Mouse (Mus musculus) olfactory bulb, adult 2 months (tissue): ENCODE results near the gene Kcna7.

Experiments
- CTCF ChIP-seq: fragments of 200-500 bp; IDR thresholded peaks from 2 replicates; pipeline ENCODE4 v1.5.1; 2012; ENCODE audit warnings: low read depth, mild to moderate bottlenecking, low read length, moderate library complexity; ENCODE audit not compliant: insufficient read depth
- POLR2A ChIP-seq: fragments of 200-500 bp; IDR thresholded peaks from 2 replicates; pipeline ENCODE4 v1.6.1; 2012; ENCODE audit warnings: mild to moderate bottlenecking, low read depth, low read length, moderate library complexity; ENCODE audit not compliant: insufficient read depth

GRCm38 (mm10) chr7:45426556-45426955 is 21.1 kb downstream of the Kcna7 start:
- TF ChIP-seq CTCF (no peak), POLR2A (no peak)
